Mouse (Mus musculus) hematopoietic stem cell, adult 5-6 weeks (primary cell): ENCODE measurements at regions not wholly inside any gene's neighbourhood (a gene's known extent, or its start where the extent isn't known, plus 50 kb on each side); places are given as distances from the start of the nearest gene placed in this dataset.
A peak's percentile ranks its signal among the peaks of the same experiment; 100 is the strongest.

ENCODE experiments used
- ATAC-seq, 2 experiments: fragments of 125-278 bp in 1 of 2; replicated peaks in 1 of 2; 2 replicates each; pipeline ENCODE4 v1.8.0; 2016 to 2017; ENCODE audit warnings: inconsistent platforms in 2 of 2, mild to moderate bottlenecking in 2 of 2, moderate number of reproducible peaks in 2 of 2, low read depth in 1 of 2, moderate TSS enrichment in 1 of 2; ENCODE audit not compliant: low FRiP score in 2 of 2, poor library complexity in 2 of 2, severe bottlenecking in 2 of 2, insufficient read depth in 1 of 2, low TSS enrichment in 1 of 2

DNA sequence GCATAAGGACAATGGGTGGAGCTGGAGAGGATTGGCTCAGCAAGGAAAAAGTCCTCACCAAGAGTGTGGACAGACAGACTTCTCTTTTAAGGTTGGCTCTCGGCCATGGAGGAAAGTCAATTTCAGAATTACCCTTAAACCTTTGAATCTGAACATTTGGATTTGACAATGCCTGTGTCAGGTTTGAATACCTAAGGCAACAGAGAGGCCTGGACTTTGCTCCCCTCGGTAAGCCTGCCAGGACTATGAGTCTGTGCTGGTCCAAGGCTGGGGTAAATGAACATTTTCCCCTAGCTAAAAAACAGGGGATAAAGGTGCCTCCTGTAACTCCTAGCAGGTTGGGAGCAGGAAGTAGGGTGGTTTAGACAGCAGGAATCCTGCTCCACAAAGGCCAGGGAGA lies 68.8 kb upstream of the Slc6a6 start:
- ATAC-seq: no peak

DNA sequence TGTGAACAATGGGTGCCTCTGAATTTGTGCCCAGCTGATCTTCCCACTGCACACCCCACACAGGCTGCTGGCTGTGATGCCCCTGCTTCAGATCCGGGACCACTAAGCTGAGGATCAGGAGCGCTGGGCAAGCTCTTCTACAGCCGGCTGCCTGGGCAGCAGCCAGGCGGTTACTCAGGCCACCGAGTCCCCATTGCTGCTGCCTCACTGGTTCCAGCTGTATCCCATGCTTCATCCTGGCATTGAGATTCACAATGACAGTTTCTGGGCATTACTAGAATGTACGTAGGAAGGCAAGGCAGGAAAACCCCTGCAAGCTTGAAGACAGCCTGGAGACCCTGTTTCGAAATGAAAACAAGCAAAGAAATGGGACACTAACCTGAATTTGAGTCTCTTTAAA lies 67.3 kb upstream of the Slc6a6 start:
- no peak for ATAC-seq

DNA sequence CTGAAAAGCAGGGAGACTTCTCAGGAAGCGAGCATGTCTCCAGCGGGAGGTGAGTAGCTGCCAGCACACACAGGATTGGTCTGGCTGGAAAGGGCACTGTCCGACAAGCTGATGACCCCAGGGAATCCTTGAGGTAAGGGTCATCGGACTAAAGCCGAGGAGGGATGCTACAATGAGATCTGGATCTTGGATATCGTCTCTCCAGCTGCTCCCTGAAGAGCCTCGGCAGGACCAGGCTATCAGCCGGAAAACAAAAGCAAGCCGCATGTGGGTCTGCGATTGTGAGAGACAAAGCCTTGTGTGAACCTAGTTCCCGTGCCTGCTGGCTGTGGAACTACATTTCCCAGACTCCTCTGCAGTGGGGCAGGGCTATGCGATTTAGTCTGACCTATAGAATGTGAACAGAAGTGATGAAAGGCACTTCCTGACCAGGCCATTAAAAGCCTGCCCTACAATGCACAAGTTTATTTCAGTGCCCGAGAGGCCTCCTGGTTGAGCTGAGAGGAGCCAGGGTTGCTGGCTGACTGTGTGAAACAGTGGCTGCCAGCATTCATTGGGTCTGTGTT lies 66.7 kb upstream of the Slc6a6 start:
- peak; percentile 95 to 96 for ATAC-seq

DNA sequence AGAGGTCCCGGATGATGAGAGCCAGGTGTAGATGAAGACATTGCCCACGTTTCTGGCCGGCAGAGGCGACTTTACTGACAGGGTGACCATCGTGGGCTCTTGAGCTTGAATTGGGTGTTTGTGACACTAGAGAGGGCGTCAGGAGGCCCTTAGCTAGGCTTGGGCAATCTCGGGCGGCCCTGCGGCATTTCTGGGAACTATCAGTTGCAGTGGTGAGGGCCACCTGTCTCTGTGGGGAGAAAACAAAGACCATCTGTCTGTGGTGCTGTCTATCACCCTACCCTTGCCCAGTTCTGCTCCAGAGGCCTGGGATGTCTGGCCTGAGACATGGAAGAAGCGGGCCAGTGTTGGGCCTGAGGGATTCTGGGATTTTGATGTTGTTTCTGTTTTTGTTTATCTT lies 66.2 kb upstream of the Slc6a6 start:
- no peak; a peak in 1 of 4 replicates for ATAC-seq

DNA sequence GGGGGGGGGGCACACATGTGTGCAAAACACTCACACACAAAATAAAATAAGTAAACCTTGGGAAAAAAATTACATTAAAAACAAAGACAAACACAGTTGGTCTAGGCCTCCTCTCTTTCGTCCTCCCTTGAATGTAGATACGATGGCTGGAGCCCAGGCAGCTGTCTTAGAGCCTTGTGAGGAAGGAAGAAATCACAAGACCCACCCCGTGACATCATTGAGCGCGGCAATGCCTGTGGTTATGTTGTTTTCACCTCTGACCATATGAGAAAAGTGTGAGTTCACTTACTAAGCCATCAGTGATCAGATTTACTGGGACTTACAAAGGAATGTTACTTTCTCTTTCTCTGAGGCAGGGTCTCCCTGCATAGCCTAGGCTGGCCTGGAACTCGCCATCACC lies 64.8 kb upstream of the Slc6a6 start:
- no peak for ATAC-seq

DNA sequence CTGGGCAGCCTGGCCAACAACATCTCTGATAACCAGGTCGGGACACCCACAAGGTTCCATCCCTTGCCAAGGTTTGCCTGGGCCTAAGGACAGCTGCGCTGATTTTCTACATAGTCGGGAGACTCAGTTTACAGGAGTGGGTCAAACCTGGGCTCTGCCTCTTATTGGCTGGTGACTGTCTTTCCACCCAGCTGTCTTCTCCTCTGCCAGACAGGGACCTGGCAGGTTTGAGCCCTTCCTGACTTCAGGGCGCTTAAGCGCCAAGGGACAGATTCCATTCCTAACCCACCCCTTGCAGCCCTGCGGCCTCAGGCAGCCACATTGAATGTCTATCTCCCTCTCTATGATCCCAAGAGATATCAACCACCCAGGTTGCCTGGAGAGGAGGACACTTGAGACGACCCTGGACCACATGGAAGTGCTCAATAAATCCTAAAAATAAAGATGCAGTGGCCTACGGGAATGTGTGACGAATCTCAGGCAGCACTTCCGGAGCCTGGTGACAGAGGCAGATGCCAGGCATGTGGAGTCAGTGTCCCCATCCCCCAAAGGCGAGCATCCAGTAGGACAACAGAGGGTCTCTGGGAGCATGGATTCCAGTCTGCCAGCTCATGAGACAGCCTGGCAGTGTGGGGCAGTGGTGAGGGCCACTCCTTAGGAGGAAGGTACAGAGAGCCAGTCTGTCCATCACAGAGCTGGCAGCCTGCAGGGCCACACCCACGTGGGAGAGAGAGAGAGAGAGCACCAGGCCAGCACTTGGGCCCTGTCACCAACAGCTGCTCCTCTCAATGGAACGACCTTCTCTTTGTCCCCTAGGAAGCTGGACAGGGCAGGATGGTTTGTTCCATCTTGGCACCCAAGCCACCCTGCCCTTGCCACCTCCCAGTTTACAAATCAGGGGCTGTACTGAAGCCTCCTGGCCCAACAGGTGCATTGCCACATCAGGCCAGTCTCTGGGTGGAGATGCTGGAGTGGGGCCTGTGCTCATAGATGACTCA lies 63.8 kb upstream of the Slc6a6 start:
- no peak for ATAC-seq

DNA sequence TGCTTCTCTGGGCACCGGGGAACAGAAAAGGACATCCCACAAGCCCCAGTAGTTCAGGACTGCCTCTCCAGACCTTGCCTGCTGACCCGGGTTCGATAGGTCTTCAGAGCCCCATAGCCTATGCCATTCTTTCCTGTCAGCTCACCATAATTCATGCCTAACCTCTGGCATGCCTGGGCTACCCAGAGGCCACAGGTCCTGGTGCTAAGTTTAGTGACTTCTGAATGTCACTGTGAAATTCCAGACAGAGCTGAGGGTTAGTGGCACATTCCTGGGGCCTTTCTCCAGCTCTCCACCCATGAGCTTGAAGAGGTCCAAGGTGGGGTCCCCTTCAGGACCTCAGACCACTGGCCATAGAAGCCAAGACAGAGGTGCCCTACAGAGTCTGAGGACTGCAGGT lies 62.4 kb upstream of the Slc6a6 start:
- no peak for ATAC-seq

DNA sequence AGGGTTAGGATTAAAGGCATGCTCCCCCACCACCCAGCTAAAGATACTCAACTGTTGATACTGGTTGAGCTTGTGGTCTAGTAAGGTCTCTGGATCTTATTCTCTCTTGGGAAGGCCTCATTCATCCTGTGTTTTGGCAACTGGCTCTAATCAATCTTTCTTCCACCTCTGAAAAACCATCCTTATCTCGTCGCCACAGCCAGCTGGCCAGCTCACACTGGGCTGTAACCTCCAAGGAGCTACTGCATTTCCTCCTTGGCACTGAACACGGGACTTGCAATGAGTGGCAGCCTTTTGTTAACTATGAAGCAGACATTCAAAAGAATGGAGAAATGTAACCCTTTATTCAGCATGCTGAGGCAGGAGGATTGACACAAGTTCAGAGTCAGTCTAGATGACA lies 61.4 kb upstream of the Slc6a6 start:
- peak; percentile 56 to 67; a peak in 3 of 4 replicates for ATAC-seq

DNA sequence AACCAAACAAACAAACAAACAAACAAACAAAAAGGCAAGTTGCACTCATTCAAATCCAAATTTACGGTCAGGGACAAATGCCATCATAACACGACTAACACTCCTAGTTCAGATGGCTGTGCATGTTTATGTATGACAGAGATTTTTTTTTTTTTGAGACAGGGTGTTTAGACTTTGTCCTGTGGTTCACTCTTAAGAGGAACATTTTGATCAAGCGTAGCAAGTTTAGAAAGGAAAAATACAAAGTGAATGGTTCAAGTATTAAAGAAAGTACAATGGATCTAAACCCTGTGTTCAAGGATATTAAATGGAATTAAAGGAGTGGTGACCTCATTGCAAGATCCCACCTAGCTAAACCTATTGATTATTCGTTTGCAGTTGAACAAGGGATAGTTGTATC lies 60.2 kb upstream of the Slc6a6 start:
- ATAC-seq: no peak

DNA sequence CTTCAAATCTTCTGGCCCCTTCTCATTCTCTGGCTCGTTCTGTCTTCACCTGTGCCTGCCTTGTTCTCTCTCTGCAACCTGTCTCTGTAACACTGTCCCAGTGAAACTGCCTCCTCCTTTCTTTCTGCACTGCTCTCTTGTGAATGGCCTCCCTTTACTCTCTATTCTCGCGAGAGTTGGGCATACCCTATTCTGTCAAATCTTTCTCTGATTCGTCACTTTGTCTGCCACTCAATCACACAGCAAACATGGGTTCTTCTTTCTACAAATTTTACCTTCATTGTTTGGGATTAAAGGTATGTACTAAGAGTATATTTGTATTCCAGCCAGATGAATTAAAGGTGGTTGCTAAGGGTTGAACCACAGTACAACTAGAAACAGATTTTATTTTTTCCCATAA lies 54.6 kb upstream of the Slc6a6 start:
- ATAC-seq: no peak

DNA sequence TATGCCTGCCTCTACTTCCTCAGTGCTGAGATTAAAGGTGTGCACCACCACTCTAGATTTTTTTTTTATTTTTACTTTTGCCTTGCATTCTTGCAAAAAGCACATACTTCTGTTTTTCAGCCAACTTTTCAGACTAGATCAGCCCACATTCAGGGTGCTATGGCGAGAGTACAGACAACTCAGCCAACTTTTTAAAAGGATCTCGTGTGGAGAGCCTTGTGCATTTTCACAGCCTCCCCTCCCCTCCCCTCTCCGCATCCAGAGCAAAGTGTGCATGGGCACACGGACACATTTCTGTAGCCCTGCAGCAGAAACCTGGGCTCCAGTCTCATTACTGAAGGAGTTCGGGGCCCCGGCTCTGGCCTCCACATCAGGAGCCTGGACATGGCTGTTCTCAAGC lies 52.6 kb upstream of the Slc6a6 start:
- ATAC-seq: no peak
